Mouse (Mus musculus) megakaryocyte, embryonic 14.5 days (primary cell): ENCODE data around the gene Loxl4. TPM values are rescaled to one million over a fixed set of nuclear protein-coding genes. Genes with fewer than 3 reads are reported as not detected.

Experiments used
- H3K27me3 ChIP-seq: replicated peaks from 2 replicates; pipeline ENCODE3; 2012; ENCODE audit warnings: inconsistent platforms
- H3K36me3 ChIP-seq: replicated peaks from 2 replicates; pipeline ENCODE3; 2012; ENCODE audit warnings: low read length, inconsistent platforms, mixed read lengths
- H3K4me1 ChIP-seq: 2 replicates; pipeline ENCODE4 v1.6.1; 2012; ENCODE audit warnings: inconsistent platforms
- H3K4me3 ChIP-seq: replicated peaks from 2 replicates; pipeline ENCODE3; 2012; ENCODE audit warnings: moderate library complexity, mild to moderate bottlenecking, inconsistent platforms
- H3K9me3 ChIP-seq: 2 replicates; pipeline ENCODE4 v1.6.1; 2012; ENCODE audit warnings: inconsistent platforms
- FLI1 ChIP-seq: IDR thresholded peaks from 2 replicates; pipeline ENCODE4 v1.6.1; 2012; ENCODE audit warnings: low read length, inconsistent platforms, mixed read lengths
- GATA1 ChIP-seq: IDR thresholded peaks from 3 replicates; pipeline ENCODE4 v1.6.1; 2012; ENCODE audit warnings: mixed read lengths, low read length, inconsistent platforms, borderline replicate concordance
- polyA plus RNA-seq: library from polyadenylated mRNA; stranded (reverse); fragments of >175 nt; gene quantifications from 2 replicates; pipeline ENCODE4 v1.2.3, GENCODE M21; 2012; ENCODE audit warnings: low replicate concordance; ENCODE audit not compliant: insufficient read depth

Gene Loxl4
- polyA plus RNA-seq, 1 experiment = 0.20 TPM

- Histone ChIP-seq H3K4me1 (0 out of 2 replicates have a peak, but pooled peaks cover 5% of the 10 kb centered on the region), H3K36me3 (no peaks in the 10 kb centered on the region), H3K4me3 (no peak overlapping the region), H3K27me3 (peaks cover 31% of the 10 kb centered on the region), H3K9me3 (0 out of 2 replicates have a peak, but pooled peaks cover 2% of the 10 kb centered on the region)
- TF ChIP-seq FLI1 (no peak), GATA1 (no peak)
Observed at GRCm38 (mm10) chr19:42640211-42640610, 27.6 kb upstream of the Loxl4 start.

- Histone ChIP-seq H3K4me1 (0 out of 2 replicates have a peak, but pooled peaks cover 5% of the 10 kb centered on the region), H3K9me3 (0 out of 2 replicates have a peak, but pooled peaks cover 2% of the 10 kb centered on the region), H3K4me3 (no peak overlapping the region), H3K36me3 (no peaks in the 10 kb centered on the region), H3K27me3 (peaks cover 34% of the 10 kb centered on the region)
- TF ChIP-seq GATA1 (no peak), FLI1 (no peak)
Observed at GRCm38 (mm10) chr19:42639544-42639943, 26.9 kb upstream of the Loxl4 start.

GRCm38 (mm10) chr19:42638604-42639481, 26.2 kb upstream of the Loxl4 start:
- Histone ChIP-seq H3K27me3 (peaks cover 39% of the 10 kb centered on the region), H3K9me3 (0 out of 2 replicates have a peak, but pooled peaks cover 2% of the 10 kb centered on the region), H3K4me1 (0 out of 2 replicates have a peak, but pooled peaks cover 5% of the 10 kb centered on the region), H3K36me3 (no peaks in the 10 kb centered on the region), H3K4me3 (no peak overlapping the region)
- TF ChIP-seq GATA1 (no peak), FLI1 (no peak)

GRCm38 (mm10) chr19:42636631-42637030, 24.0 kb upstream of the Loxl4 start:
- TF ChIP-seq GATA1 = no peak
- TF ChIP-seq FLI1 = no peak
- peaks cover 59% of the 10 kb centered on the region for H3K27me3 ChIP-seq
- no peaks in the 10 kb centered on the region for H3K36me3 ChIP-seq
- H3K9me3 ChIP-seq = 0 out of 2 replicates have a peak, but pooled peaks cover 2% of the 10 kb centered on the region
- no peak overlapping the region for H3K4me3 ChIP-seq
- H3K4me1 ChIP-seq = peaks cover 8% of the 10 kb centered on the region

- H3K36me3 ChIP-seq = no peaks in the 10 kb centered on the region
- peaks cover 11% of the 10 kb centered on the region for H3K4me1 ChIP-seq
- TF ChIP-seq FLI1 = no peak
- no peak for TF ChIP-seq GATA1
- H3K9me3 ChIP-seq = 0 out of 2 replicates have a peak, but pooled peaks cover 2% of the 10 kb centered on the region
- peaks cover 68% of the 10 kb centered on the region for H3K27me3 ChIP-seq
- no peak overlapping the region for H3K4me3 ChIP-seq
Observed at GRCm38 (mm10) chr19:42633650-42634049, 21.0 kb upstream of the Loxl4 start.

GRCm38 (mm10) chr19:42632301-42632700, 19.7 kb upstream of the Loxl4 start:
- no peak overlapping the region for H3K4me3 ChIP-seq
- peaks cover 11% of the 10 kb centered on the region for H3K4me1 ChIP-seq
- TF ChIP-seq GATA1 (no peak), FLI1 (no peak)
- no peaks in the 10 kb centered on the region for H3K36me3 ChIP-seq
- H3K9me3 ChIP-seq = no peaks in the 10 kb centered on the region
- H3K27me3 ChIP-seq = peaks cover 65% of the 10 kb centered on the region

- peaks cover 62% of the 10 kb centered on the region for H3K27me3 ChIP-seq
- H3K36me3 ChIP-seq = no peaks in the 10 kb centered on the region
- no peaks in the 10 kb centered on the region for H3K9me3 ChIP-seq
- H3K4me3 ChIP-seq = peak overlapping the region; percentile 1
- H3K4me1 ChIP-seq = peaks cover 11% of the 10 kb centered on the region
- TF ChIP-seq GATA1 = no peak
- TF ChIP-seq FLI1 = no peak
Observed at GRCm38 (mm10) chr19:42631541-42631961, 18.9 kb upstream of the Loxl4 start.

- TF ChIP-seq FLI1 (no peak), GATA1 (no peak)
- Histone ChIP-seq H3K9me3 (no peaks in the 10 kb centered on the region), H3K4me1 (peaks cover 11% of the 10 kb centered on the region), H3K4me3 (no peak overlapping the region), H3K27me3 (peaks cover 47% of the 10 kb centered on the region), H3K36me3 (no peaks in the 10 kb centered on the region)
Observed at GRCm38 (mm10) chr19:42628068-42628467, 15.5 kb upstream of the Loxl4 start.

- TF ChIP-seq GATA1 (no peak), FLI1 (no peak)
- no peak overlapping the region for H3K4me3 ChIP-seq
- peaks cover 63% of the 10 kb centered on the region for H3K27me3 ChIP-seq
- H3K9me3 ChIP-seq = no peaks in the 10 kb centered on the region
- no peaks in the 10 kb centered on the region for H3K36me3 ChIP-seq
- peaks cover 7% of the 10 kb centered on the region for H3K4me1 ChIP-seq
Observed at GRCm38 (mm10) chr19:42613647-42614225, 1.1 kb upstream of the Loxl4 start.

- Histone ChIP-seq H3K4me3 (no peak overlapping the region), H3K27me3 (peaks cover 68% of the 10 kb centered on the region)
Observed at GRCm38 (mm10) chr19:42613116-42613515, 503 bp upstream of the Loxl4 start.

More at GRCm38 (mm10) chr19:42613116-42613515, 503 bp upstream of the Loxl4 start:
- no peak for TF ChIP-seq FLI1
- TF ChIP-seq GATA1 = no peak
- H3K36me3 ChIP-seq = no peaks in the 10 kb centered on the region
- no peaks in the 10 kb centered on the region for H3K9me3 ChIP-seq
- peaks cover 7% of the 10 kb centered on the region for H3K4me1 ChIP-seq
